Mouse (Mus musculus) embryonic facial prominence, embryonic 10.5 days (tissue): Measurements from ENCODE around the gene Endou. TPM values are rescaled to one million over a fixed set of nuclear protein-coding genes. Genes with fewer than 3 reads are reported as not detected.

Source experiments
- DNase-seq: peaks from one replicate; pipeline ENCODE4 v3.0.0-alpha.2; 2017; ENCODE audit warnings: low spot score
- H3K27ac ChIP-seq: fragments of 300-500 bp; sonication (generic); replicated peaks from 2 replicates; pipeline ENCODE4 v1.5.1; 2016; ENCODE audit warnings: mild to moderate bottlenecking
- H3K27me3 ChIP-seq: fragments of 300-500 bp; sonication (generic); replicated peaks from 2 replicates; pipeline ENCODE4 v1.6.1; 2016; ENCODE audit warnings: low read depth, mild to moderate bottlenecking; ENCODE audit not compliant: poor library complexity, severe bottlenecking
- H3K36me3 ChIP-seq: fragments of 300-500 bp; sonication (generic); replicated peaks from 2 replicates; pipeline ENCODE4 v1.6.1; 2016; ENCODE audit warnings: mild to moderate bottlenecking, moderate library complexity
- H3K4me1 ChIP-seq: fragments of 300-500 bp; sonication (generic); 2 replicates; pipeline ENCODE4 v1.6.1; 2016
- H3K4me3 ChIP-seq: fragments of 300-500 bp; sonication (generic); 2 replicates; pipeline ENCODE4 v1.5.1; 2016; ENCODE audit warnings: mild to moderate bottlenecking, moderate library complexity
- H3K9me3 ChIP-seq: fragments of 300-500 bp; sonication (generic); 2 replicates; pipeline ENCODE4 v1.6.1; 2016; ENCODE audit warnings: mild to moderate bottlenecking
- WGBS: fragments of 180-500 bp; shearing (Covaris S2); methylation state at CpG from one replicate; pipeline ENCODE4 v1.1.7; 2016; 5-methylcytosine and 5-hydroxymethylcytosine counted together
- polyA plus RNA-seq: library from polyadenylated mRNA; unstranded; fragments of >200 nt; fragmentation: Nextera tagmentation; extraction: Ambion mirVana; gene quantifications from 2 replicates; pipeline ENCODE4 v1.2.1, GENCODE M21; 2016

The Endou gene
- polyA plus RNA-seq, 1 experiment from 2014 or later = 0.06 TPM

GRCm38 (mm10) chr15:97705211-97706050 lies 25.7 kb downstream of the Endou start, which contains the start of gene Rpap3:
Rpap3 (minus strand) TSS chr15:97705825.
- H3K27ac ChIP-seq = peak within 1 kb of the TSS; percentile 92
- WGBS = under 1% methylated on average over 71 of the region's 71 CpGs
- H3K36me3 ChIP-seq = peaks cover 34% of the 10 kb centered on the region
- peak; percentile 90 for DNase-seq
- H3K9me3 ChIP-seq = no peaks in the 10 kb centered on the region
- H3K27me3 ChIP-seq = no peaks in the 10 kb centered on the region
- peak within 1 kb of the TSS; percentile 87 for H3K4me3 ChIP-seq
- H3K4me1 ChIP-seq = peaks cover 19% of the 10 kb centered on the region

- no peaks in the 10 kb centered on the region for H3K9me3 ChIP-seq
- H3K27me3 ChIP-seq = no peaks in the 10 kb centered on the region
- no peak overlapping the region for H3K4me3 ChIP-seq
- H3K27ac ChIP-seq = no peak overlapping the region
- no peaks in the 10 kb centered on the region for H3K4me1 ChIP-seq
- WGBS = 89% methylated on average over 10 of the region's 10 CpGs
- H3K36me3 ChIP-seq = peaks cover 100% of the 10 kb centered on the region
- DNase-seq = no peak
Measured at GRCm38 (mm10) chr15:97696616-97697015, 34.5 kb downstream of the Endou start.

DNA sequence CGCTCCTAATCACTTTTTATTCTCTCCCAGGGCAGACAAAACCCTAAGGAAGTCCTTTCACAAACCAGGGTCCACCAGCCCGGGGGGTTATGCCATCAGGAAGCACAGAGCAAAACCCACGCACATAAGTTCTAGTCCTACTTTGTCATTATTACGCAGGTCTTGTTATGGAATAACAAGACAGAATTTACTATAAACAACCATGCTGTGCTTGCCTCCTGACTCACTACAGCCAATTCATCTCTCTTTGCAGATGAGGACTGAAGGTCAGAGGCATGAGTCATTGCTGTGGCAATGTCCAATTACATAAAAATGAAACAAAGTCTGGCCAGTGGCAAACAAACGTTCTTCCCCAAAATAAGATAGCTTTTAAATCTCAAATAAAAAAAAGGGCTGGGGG lies 37.7 kb downstream of the Endou start:
- 91% methylated on average over 5 of the region's 5 CpGs for WGBS
- Histone ChIP-seq H3K4me3 (no peak overlapping the region), H3K9me3 (no peaks in the 10 kb centered on the region), H3K27me3 (no peaks in the 10 kb centered on the region), H3K36me3 (peaks cover 98% of the 10 kb centered on the region), H3K4me1 (no peaks in the 10 kb centered on the region), H3K27ac (no peak overlapping the region)
- no peak for DNase-seq

GRCm38 (mm10) chr15:97684118-97684517 lies 47.0 kb downstream of the Endou start:
- no peak for DNase-seq
- no peaks in the 10 kb centered on the region for H3K4me1 ChIP-seq
- 94% methylated on average over 9 of the region's 9 CpGs for WGBS
- H3K9me3 ChIP-seq = no peaks in the 10 kb centered on the region
- no peak overlapping the region for H3K27ac ChIP-seq
- no peak overlapping the region for H3K4me3 ChIP-seq
- H3K36me3 ChIP-seq = peaks cover 99% of the 10 kb centered on the region
- no peaks in the 10 kb centered on the region for H3K27me3 ChIP-seq

DNA sequence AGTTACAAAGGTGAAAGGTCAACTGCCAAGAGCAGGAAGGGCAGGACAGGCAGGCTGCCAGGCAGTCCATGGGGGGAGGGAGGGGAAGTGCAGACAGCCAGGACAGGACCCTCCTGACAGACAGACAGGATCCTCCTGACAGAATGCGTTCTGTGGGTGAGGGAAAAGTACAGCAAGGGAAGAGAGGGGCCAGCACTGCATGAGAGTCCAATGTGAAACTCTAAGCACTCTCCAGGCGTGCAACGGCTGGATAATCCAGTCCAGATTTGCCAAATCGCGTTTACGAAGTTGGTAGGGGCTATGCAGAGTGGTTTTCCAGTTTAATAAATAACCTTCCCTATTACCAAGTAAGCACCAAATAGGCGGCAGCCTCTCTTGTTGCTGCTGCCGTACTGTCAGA lies 49.1 kb downstream of the Endou start:
- H3K27ac ChIP-seq = no peak overlapping the region

GRCm38 (mm10) chr15:97679991-97680681 lies 51.0 kb downstream of the Endou start:
- no peak for DNase-seq
- Histone ChIP-seq H3K36me3 (peaks cover 96% of the 10 kb centered on the region), H3K9me3 (no peaks in the 10 kb centered on the region), H3K4me1 (no peaks in the 10 kb centered on the region), H3K27me3 (no peaks in the 10 kb centered on the region), H3K4me3 (no peak overlapping the region), H3K27ac (no peak overlapping the region)
- WGBS = 83% methylated on average over 18 of the region's 18 CpGs

More for the DNA sequence above, 49.1 kb downstream of the Endou start:
- no peak overlapping the region for H3K4me3 ChIP-seq
- 86% methylated on average over 8 of the region's 8 CpGs for WGBS
- no peak for DNase-seq
- H3K27me3 ChIP-seq = no peaks in the 10 kb centered on the region
- no peaks in the 10 kb centered on the region for H3K4me1 ChIP-seq
- peaks cover 96% of the 10 kb centered on the region for H3K36me3 ChIP-seq
- no peaks in the 10 kb centered on the region for H3K9me3 ChIP-seq

DNA sequence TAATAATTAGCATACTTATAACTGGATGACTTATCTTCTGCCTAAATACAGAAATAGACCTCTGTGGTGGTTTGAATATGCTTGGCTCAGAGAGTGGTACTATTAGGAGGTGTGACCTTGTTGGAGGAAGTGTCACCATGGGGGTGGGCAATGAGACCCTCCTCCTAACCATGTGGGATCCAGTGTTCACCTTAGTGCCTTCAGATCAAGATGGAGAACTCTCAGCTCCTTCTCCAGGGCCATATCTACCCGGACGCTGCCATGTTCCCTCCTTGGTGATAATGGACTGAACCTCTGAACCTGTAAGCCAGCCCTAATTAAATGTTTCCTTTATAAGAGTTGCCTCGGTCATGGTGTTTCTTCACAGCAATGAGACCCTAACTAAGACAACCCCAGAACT lies 53.8 kb downstream of the Endou start:
- Histone ChIP-seq H3K36me3 (peaks cover 95% of the 10 kb centered on the region), H3K4me3 (no peak overlapping the region), H3K27ac (no peak overlapping the region), H3K27me3 (no peaks in the 10 kb centered on the region), H3K4me1 (peaks cover 3% of the 10 kb centered on the region), H3K9me3 (no peaks in the 10 kb centered on the region)
- WGBS = 96% methylated on average over 3 of the region's 3 CpGs
- no peak for DNase-seq

DNA sequence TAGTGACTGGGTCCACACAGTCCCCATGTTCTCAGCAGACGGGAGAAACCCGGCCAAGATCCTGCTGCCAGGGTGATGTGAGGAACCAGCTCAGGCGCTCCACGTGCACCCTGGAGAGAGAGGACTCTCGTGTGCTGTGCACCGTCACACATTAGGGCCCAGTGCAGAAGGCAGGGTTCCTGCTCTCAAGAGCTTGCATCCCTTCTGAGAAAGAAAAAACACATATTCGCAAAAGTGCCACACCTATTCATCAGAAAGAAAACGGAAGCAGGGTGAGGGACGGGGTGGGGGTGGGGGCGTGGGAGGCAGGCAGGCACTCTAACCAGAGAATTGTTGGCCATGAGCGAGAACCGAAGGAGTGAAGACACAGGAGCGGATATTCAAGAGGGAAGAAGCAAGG lies 55.2 kb downstream of the Endou start:
- H3K4me3 ChIP-seq = no peak overlapping the region
- H3K4me1 ChIP-seq = peaks cover 8% of the 10 kb centered on the region
- no peaks in the 10 kb centered on the region for H3K9me3 ChIP-seq
- H3K27me3 ChIP-seq = no peaks in the 10 kb centered on the region
- 94% methylated on average over 13 of the region's 13 CpGs for WGBS
- no peak overlapping the region for H3K27ac ChIP-seq
- no peak for DNase-seq
- H3K36me3 ChIP-seq = peaks cover 94% of the 10 kb centered on the region

DNA sequence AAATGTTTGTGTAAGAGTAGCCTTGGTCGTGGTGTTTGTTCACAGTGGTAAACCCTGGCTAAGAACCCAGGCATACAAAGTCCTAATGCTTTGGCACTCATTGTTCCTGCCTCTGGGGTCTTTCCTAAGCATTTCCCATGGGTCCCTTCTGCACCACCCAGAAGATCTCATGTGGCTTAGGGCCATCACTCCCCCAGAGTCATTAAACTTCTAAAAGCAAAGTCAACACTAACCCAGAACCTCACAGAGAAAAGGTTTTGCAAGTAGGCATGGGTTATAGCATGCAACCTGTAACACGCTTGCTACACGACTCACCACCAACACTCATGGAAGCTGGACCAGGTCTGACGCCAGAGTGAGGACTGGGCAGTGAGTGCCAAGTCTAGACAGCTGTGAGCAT lies 56.7 kb downstream of the Endou start:
- H3K9me3 ChIP-seq = no peaks in the 10 kb centered on the region
- H3K27ac ChIP-seq = no peak overlapping the region
- 93% methylated on average over 4 of the region's 4 CpGs for WGBS
- H3K4me3 ChIP-seq = no peak overlapping the region
- H3K36me3 ChIP-seq = peaks cover 81% of the 10 kb centered on the region
- H3K27me3 ChIP-seq = no peaks in the 10 kb centered on the region
- DNase-seq = no peak
- peaks cover 8% of the 10 kb centered on the region for H3K4me1 ChIP-seq

GRCm38 (mm10) chr15:97673256-97674000 lies 57.7 kb downstream of the Endou start:
- H3K36me3 ChIP-seq = peaks cover 74% of the 10 kb centered on the region
- H3K27me3 ChIP-seq = no peaks in the 10 kb centered on the region
- no peak overlapping the region for H3K4me3 ChIP-seq
- H3K27ac ChIP-seq = no peak overlapping the region
- WGBS = 93% methylated on average over 7 of the region's 7 CpGs
- H3K4me1 ChIP-seq = peaks cover 8% of the 10 kb centered on the region
- DNase-seq = no peak
- H3K9me3 ChIP-seq = no peaks in the 10 kb centered on the region

- Histone ChIP-seq H3K4me1 (peaks cover 8% of the 10 kb centered on the region), H3K27ac (no peak overlapping the region), H3K27me3 (no peaks in the 10 kb centered on the region), H3K9me3 (no peaks in the 10 kb centered on the region), H3K36me3 (peaks cover 63% of the 10 kb centered on the region), H3K4me3 (no peak overlapping the region)
- WGBS = 79% methylated on average over 9 of the region's 9 CpGs
- DNase-seq = no peak
Measured at GRCm38 (mm10) chr15:97672211-97672765, 58.9 kb downstream of the Endou start.

DNA sequence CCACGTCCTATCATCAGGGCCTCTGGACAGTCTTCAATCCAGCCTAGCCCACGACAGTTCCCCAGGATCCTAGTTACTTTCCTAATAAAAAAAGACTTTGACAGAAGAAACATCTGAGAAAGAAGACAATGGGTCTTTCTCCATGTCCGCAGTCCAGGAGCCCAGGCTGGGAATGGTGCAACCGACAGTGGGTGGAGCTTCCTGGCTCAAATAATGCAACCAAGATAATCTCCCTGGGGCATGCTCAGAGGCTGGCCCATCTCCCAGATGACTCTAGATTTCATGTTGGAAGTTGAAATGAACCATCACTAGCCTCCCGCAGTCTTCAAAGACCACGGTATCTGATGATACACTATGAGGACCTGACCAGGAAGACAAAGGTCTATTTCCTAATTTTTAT lies 60.6 kb downstream of the Endou start:
- Histone ChIP-seq H3K36me3 (peaks cover 46% of the 10 kb centered on the region), H3K27me3 (no peaks in the 10 kb centered on the region), H3K4me3 (no peak overlapping the region), H3K9me3 (no peaks in the 10 kb centered on the region), H3K4me1 (peaks cover 8% of the 10 kb centered on the region), H3K27ac (no peak overlapping the region)
- WGBS = 82% methylated on average over 6 of the region's 6 CpGs
- DNase-seq = no peak
